Mouse (Mus musculus): ENCODE measurements at regions not wholly inside any gene's neighbourhood (a gene's known extent, or its start where the extent isn't known, plus 50 kb on each side); places are given as distances from the start of the nearest gene placed in this dataset.
A peak's percentile ranks its signal among the peaks of the same experiment; 100 is the strongest.

DNA sequence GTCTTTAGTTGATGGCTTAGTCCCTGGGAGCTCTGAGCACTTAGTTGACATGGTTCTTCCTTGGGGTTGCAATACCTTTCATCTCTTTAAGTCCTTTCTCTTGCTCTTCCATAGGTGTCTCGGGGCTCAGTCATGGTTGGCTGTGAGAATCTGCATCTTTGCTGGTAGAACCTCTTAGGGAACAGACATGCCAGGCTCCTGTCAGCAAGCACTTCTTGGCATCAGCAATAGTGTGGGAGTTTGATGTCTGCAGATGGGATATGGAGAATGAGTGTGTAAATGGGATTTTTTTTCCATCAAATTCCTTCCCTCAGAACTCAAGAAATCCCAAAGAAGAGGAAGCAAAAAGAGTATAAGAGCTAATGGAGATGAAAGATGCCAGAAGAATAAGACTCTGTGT, 1975.9 kb upstream of the Gm12353 start:
- DNase-seq (ENCODE audit: low spot score in 2 of 2): no peak

DNA sequence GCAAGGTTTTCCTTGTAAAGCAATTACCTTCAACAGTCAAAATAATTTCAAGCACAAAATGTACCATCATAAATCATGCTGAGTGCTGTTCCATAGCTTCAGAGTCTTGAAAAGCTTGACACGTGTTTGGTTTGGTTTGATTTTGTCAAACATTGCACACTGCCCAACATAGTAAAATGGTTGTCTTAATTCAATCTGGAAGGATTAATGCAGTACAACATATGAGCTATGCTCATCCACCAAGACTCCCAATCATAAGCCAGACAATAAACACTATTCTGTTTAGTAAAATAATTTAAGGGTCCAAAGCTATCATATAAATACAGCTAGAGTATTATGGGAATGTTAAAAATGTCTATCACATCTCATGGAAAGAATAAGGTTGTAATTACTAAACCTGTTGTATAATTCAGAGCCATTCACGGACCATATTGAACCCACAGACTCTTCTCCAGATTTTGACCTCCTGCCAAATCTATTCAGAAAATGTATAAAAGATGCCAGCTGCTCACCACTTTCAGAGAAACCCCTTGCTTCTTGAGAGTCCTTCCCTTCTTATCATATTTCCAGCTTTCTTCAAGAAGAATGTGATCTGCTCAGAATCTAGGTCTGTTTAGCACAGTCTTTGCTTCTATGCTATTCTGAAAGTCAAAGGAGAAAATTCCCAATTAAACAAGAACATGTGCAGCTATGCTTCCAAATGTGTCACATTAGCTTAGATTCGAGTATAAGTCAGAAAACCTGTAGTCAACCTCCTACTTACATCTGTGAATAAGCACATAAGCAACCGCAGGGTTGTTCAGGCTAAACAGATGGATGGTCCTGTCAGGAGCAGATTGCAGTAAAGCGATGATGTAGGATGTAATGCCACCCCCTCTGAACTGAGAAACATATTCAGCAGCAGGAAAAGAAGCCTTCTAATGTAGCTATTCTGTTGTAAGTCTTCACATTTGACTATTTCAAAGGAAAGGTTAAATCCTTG, 1969.4 kb upstream of the Gm12353 start:
- DNase-seq (ENCODE audit: low spot score in 2 of 2): peak; percentile 77 to 86

DNA sequence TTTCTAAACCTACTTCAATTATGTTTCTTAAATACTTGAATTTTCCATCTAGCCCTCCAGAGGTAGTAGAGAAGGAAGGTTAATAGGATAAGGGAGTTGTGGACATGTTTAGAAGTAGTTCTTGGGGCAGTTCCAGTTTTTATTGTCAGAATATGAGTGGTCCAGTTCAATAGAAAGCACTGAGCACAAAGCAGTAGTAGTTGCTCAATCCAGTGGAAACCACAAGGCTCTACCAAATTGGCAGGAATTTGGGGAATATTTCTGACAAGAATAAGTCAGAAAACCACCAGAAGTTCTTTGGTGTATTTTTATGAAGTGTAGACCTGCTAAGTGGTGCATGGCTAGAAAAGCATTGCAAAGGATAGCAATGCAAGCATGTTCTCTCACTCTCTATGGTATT, 1958.5 kb upstream of the Gm12353 start:
- DNase-seq (ENCODE audit: low spot score in 2 of 2): no peak

DNA sequence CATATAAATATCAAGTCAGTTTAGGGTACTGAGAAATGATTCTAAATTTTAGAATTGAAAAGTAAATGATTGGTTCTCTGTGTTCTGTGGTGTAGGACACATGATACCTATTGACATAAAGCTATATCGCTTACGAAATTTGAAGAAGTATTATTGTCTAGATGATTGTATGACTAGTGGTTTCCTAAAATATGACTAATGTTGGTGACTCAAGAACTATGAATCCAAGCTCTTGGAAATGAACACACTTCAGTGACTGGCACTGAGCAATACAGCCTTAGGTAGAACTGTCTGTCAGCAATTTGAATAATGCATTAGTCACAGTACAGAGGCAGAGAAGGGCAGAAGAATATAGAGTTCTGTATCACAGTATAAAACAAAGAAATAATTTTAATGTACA, 1955.9 kb upstream of the Gm12353 start:
- no peak for DNase-seq (ENCODE audit: low spot score in 2 of 2)

DNA sequence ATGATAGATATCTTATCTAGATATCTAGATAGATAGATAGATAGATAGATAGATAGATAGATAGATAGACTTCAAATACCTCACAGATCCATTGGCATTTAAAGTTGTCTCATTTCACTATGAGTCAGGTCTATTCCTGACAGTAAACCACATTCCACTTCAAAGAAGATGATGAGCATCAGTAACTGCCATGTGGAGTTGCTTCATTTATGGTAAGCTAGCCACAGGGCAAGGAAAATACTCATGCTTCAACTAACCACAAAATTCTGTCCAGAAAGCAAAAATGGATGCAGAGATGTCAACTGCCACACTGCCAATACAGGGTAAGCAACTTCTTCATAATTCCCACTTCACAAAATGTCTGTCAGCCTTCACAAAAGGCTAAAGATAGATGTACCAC, 1951.7 kb upstream of the Gm12353 start:
- no peak for DNase-seq (ENCODE audit: low spot score in 2 of 2)

DNA sequence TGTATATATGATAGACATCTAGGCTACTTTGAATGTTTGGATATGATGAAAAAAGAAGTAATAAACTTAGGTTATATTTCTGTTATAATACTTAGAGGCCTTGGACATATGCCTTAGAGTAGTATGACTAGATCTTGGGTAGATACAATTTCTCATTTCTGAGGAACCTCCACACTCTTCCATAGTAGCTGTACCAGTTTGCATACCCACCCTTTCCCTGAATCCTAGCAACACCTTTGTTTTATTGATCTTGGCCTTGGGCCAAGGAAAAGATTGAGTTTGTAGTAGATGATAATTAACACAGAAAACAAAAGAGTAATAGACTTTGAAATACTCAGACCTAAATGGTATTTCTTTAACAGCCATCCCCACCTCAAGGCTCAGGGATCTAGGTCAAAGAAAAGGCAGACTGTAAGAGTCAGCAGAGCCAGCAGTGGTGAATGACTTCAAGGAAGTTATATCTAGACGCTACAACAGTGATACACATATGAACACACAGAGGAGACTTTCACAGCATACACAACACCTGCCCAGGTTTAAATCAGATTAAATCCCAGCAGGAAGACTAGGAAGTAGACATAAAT, 1937.9 kb upstream of the Gm12353 start:
- no peak for DNase-seq (ENCODE audit: low spot score in 2 of 2)
